Mouse (Mus musculus) cerebellum, adult 2 months (tissue): ENCODE measurements around the gene Olfr504. TPM values are rescaled to one million over a fixed set of nuclear protein-coding genes. Genes with fewer than 3 reads are reported as not detected.
"Not testable (repeated sequence)": the region's sequence is repeated elsewhere in the genome, so short reads cannot be mapped to it uniquely, and the experiment has no call there.

Experiments
- DNase-seq, 2 experiments: peaks; one replicate each; pipeline ENCODE4 v3.0.0; 2021
- H3K27ac ChIP-seq: fragments of 200-500 bp; 2 replicates; pipeline ENCODE4 v1.5.1; 2012; ENCODE audit warnings: low read length, control low read depth, inconsistent platforms; ENCODE audit not compliant: insufficient read depth
- H3K27me3 ChIP-seq: fragments of 200-500 bp; 2 replicates; pipeline ENCODE4 v1.6.1; 2012; ENCODE audit warnings: inconsistent platforms, mild to moderate bottlenecking, low read length, moderate library complexity; ENCODE audit not compliant: control insufficient read depth, insufficient read depth
- H3K4me1 ChIP-seq: fragments of 200-500 bp; 2 replicates; pipeline ENCODE4 v1.6.1; 2011; ENCODE audit warnings: low read length; ENCODE audit not compliant: control insufficient read depth, insufficient read depth
- H3K4me3 ChIP-seq: fragments of 200-500 bp; replicated peaks from 2 replicates; pipeline ENCODE3; 2011; ENCODE audit warnings: mild to moderate bottlenecking, low read depth, low read length, control low read depth; ENCODE audit not compliant: insufficient read depth
- CTCF ChIP-seq: fragments of 200-500 bp; IDR thresholded peaks from 2 replicates; pipeline ENCODE4 v1.5.1; 2011; ENCODE audit warnings: low read depth, mild to moderate bottlenecking, control low read depth, low read length, moderate library complexity, borderline replicate concordance; ENCODE audit not compliant: insufficient read depth
- POLR2A ChIP-seq: fragments of 200-500 bp; IDR thresholded peaks from 2 replicates; pipeline ENCODE4 v1.6.1; 2011; ENCODE audit warnings: low read length, control low read depth, borderline replicate concordance; ENCODE audit not compliant: insufficient read depth
- WGBS: fragments of 180-500 bp; shearing (Covaris S2); methylation state at CpG from one replicate; pipeline ENCODE4 v1.1.7; 2018; 5-methylcytosine and 5-hydroxymethylcytosine counted together
- polyA plus RNA-seq: library from polyadenylated mRNA; depleted of rRNA; stranded (reverse); fragments of >200 nt; gene quantifications from 2 replicates; pipeline ENCODE4 v1.2.3, GENCODE M21; 2012; rRNA removed

Gene Olfr504
- polyA plus RNA-seq, result not detected in 2 replicates

DNA sequence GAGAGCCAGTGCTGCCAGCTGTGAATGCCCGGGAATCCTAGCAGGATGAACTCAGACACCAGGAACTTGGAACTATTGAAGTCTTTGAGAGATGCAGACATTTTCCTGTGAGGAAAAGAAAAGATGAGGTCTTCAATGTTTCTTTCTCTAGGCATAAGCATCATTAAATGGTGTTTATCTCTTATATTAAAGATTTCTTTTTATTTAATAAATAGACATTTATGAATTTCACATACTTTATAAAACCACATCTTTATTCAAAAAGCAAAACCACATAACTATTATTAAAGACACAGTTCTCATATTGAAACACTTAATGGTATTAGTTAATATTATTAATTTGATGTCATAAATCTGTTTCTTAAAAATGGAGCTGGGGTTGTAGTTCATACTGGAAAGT lies at the start of gene Olfr504:
Gene Olfr504, minus strand, starts transcription at position 101 of the 400 bp plus-strand sequence.
- Histone ChIP-seq H3K27me3 (no peaks in the 10 kb centered on the region), H3K4me1 (no peaks in the 10 kb centered on the region), H3K4me3 (no peak within 1 kb of the TSS), H3K27ac (no peak within 1 kb of the TSS)
- TF ChIP-seq POLR2A, result no peak
- no peak for TF ChIP-seq CTCF
- no peak for DNase-seq
- 89% methylated on average over 1 of the region's 1 CpGs for WGBS

DNA sequence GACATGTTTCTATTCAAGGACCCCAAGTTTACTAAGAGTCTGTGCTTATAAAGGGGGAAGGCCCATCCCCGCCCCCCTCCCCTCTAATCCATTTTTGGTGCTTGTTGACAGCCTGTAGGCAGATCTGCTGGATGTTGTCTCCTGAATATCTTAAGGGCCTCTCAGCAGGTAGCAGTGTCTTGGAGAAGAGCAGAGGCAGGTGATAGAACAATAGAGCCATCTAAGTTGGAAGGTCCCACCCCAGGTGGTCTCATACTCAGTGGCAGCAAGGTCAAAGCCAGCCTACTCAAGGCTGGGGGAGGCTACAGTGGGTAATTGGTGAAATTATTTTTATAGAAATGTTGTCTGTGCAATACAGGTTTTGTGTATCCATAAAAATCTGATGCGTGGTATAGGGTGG lies 48.5 kb upstream of the Olfr504 start:
- TF ChIP-seq POLR2A (no peak), CTCF (no peak)

DNA sequence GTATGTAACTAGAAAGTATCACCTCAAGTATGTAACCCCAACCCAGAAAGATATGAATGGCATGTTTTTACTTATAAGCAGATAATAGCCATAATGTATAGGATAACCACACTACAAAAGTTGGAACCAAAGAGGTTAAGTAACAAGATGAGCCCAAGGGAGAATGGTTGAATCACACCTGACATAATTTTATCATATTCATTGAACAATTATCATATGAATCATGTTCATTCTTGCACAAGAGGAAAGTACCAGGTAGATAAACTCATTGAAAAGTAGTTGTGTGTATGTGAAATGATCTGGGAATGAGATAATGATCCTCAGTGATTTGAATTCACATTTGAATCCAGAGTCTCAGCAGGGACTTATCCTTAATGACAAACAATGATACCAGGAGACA lies 44.9 kb upstream of the Olfr504 start, which contains the start of gene Olfr506:
Gene Olfr506, plus strand, starts transcription at position 301 of the 400 bp plus-strand sequence.
- Histone ChIP-seq H3K27ac (no peak within 1 kb of the TSS), H3K4me3 (no peak within 1 kb of the TSS), H3K4me1 (no peaks in the 10 kb centered on the region), H3K27me3 (no peaks in the 10 kb centered on the region)
- TF ChIP-seq CTCF (no peak), POLR2A (no peak)
- no peak for DNase-seq

More for the DNA sequence above, 48.5 kb upstream of the Olfr504 start:
- no peaks in the 10 kb centered on the region for H3K4me1 ChIP-seq
- WGBS, result 86% methylated on average over 2 of the region's 2 CpGs
- DNase-seq, result no peak
- no peak overlapping the region for H3K4me3 ChIP-seq
- H3K27ac ChIP-seq, result no peak overlapping the region
- no peaks in the 10 kb centered on the region for H3K27me3 ChIP-seq

DNA sequence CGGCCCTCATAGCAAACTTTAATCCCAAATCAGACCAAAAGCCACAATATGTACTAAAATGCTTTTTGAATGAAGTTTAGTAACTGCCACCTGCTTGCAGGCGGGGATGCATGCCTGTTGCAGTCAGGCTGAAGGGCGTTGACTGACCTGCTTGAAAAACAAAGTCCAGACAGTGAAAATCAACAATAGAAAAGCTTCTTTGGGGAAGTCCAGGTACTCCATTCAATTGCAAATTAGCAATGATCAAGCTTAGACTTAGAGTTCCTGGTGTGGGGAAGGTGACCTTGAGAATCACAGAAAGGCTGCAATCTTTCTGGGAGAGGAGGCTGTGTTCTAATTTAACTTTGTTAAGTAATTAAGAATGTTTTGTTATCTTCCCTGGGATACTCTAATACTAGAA lies 36.3 kb upstream of the Olfr504 start:
- not testable (repeated sequence) for H3K4me1 ChIP-seq, DNase-seq, H3K4me3 ChIP-seq, H3K27ac ChIP-seq, H3K27me3 ChIP-seq
- 70% methylated on average over 3 of the region's 3 CpGs for WGBS

DNA sequence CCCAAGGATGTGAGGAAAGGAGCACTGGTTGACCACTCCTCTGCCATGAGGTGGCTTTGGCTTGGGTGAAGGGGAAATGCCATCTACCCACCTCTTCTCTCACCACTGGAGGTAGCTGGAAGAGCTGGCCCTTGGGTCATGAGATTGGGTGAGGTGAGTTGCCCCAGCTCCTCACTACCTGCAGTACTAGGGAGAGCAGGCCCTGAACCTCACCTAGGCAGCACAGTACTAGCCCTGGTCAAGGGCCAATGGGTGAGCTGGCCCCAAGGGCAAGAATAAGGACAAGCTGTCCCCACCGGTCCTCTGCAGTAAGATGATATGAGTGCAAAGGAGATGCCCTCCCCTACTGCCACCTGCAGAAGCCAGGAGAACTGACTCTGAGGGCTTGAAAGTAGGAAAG lies 24.2 kb upstream of the Olfr504 start:
- Histone ChIP-seq H3K27ac (no peak overlapping the region), H3K4me3 (no peak overlapping the region), H3K4me1 (no peaks in the 10 kb centered on the region), H3K27me3 (no peaks in the 10 kb centered on the region)
- no peak for TF ChIP-seq CTCF
- TF ChIP-seq POLR2A, result no peak
- DNase-seq, result peak in 1 of 2 experiments; percentile 0
- 92% methylated on average over 1 of the region's 1 CpGs for WGBS

DNA sequence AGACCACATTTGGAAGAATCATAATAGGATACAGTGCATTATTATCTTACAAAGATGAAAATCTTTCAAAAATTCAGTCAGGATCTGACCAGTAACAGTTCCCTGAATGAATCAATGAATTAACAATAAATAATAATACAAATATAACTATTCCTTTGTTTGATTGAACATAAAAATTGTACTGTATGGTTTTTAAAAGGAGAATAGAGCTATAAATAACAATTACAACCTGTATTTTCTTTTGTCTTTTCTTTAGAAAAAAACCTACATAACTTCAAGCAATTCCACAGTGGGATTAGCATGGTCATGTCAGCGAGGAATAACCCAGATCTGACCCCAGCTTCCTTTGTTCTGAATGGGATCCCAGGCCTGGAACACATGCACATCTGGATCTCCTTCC lies 21.4 kb downstream of the Olfr504 start, which contains the start of gene Olfr503:
Gene Olfr503, plus strand, starts transcription at position 301 of the 400 bp plus-strand sequence.
- not testable (repeated sequence) for H3K4me3 ChIP-seq, H3K27ac ChIP-seq, H3K4me1 ChIP-seq, DNase-seq, H3K27me3 ChIP-seq
- 41% methylated on average over 1 of the region's 1 CpGs for WGBS

DNA sequence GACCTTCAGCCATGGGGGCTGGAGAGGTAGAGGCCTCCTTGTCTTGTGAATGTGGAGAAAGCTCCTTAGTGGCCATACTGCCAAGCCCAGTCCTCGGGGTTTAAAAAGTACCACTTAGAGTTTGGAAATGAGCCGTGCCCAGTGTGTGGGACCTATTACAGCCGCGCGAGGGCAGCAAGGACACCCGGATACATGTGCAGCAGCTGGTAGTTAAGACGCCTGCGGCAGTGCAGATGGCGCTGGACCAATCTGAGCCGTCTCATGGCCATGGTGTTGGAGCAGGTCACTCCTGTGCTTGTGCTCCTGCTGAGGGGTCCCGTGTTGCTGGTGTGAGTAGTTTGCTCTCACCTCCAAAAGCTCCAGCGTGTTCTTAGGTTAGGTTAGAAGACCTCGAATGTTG lies 23.2 kb downstream of the Olfr504 start:
- 83% methylated on average over 13 of the region's 13 CpGs for WGBS
- no peak for DNase-seq

DNA sequence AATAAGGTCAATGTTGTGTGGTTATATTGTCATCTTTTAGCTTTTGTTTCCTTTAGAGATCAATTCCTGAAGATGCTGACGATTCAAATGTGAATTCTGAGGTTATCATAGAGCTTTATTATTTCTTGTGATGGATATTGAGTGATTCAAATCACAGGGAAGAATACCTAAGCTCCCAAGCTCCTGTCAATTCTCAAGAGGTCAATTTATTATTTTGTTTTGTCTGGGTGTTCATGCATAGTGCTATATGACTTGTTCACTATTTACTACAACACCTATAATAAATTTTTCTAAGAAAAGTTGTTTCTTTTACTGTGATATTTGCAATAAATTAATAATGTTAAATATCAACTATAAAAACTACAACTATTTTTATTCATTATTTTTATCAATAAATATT lies 40.6 kb downstream of the Olfr504 start, which contains the start of gene Olfr502:
Gene Olfr502, minus strand, starts transcription at position 101 of the 400 bp plus-strand sequence.
- H3K27ac ChIP-seq, result no peak within 1 kb of the TSS
- WGBS, result 88% methylated on average over 1 of the region's 1 CpGs
- H3K4me3 ChIP-seq, result no peak within 1 kb of the TSS
- H3K4me1 ChIP-seq, result no peaks in the 10 kb centered on the region
- no peaks in the 10 kb centered on the region for H3K27me3 ChIP-seq
- TF ChIP-seq POLR2A, result no peak
- no peak for TF ChIP-seq CTCF
- DNase-seq, result no peak

More for the DNA sequence above, 23.2 kb downstream of the Olfr504 start:
- no peak overlapping the region for H3K4me3 ChIP-seq
- no peaks in the 10 kb centered on the region for H3K4me1 ChIP-seq
- TF ChIP-seq POLR2A (no peak), CTCF (no peak)
- H3K27me3 ChIP-seq, result no peaks in the 10 kb centered on the region
- H3K27ac ChIP-seq, result no peak overlapping the region

Other genes starting within 250 kb of the Olfr504 start
- gene Olfr492, start 242.1 kb downstream of the Olfr504 start, polyA plus RNA-seq, result not detected in 2 replicates
- not detected in 2 replicates for gene Olfr493, start 218.8 kb downstream of the Olfr504 start, polyA plus RNA-seq
- not detected in 2 replicates for gene Olfr494, start 200.5 kb downstream of the Olfr504 start, polyA plus RNA-seq
- not detected in 2 replicates for gene Olfr495, start 172.6 kb downstream of the Olfr504 start, polyA plus RNA-seq
- not detected in 2 replicates for gene Olfr497, start 145.4 kb downstream of the Olfr504 start, polyA plus RNA-seq
- not detected in 2 replicates for gene Olfr498, start 100.5 kb downstream of the Olfr504 start, polyA plus RNA-seq
- not detected in 2 replicates for gene Olfr502, start 40.7 kb downstream of the Olfr504 start, polyA plus RNA-seq
- gene Olfr503, start 21.3 kb downstream of the Olfr504 start, polyA plus RNA-seq, result not detected in 2 replicates
- not detected in 2 replicates for gene Olfr506, start 45.0 kb upstream of the Olfr504 start, polyA plus RNA-seq
- not detected in 2 replicates for gene Olfr507, start 56.0 kb upstream of the Olfr504 start, polyA plus RNA-seq
- not detected in 2 replicates for gene Olfr508, start 64.2 kb upstream of the Olfr504 start, polyA plus RNA-seq
- not detected in 2 replicates for gene Olfr509, start 86.1 kb upstream of the Olfr504 start, polyA plus RNA-seq
- gene Olfr510, start 100.6 kb upstream of the Olfr504 start, polyA plus RNA-seq, result not detected in 2 replicates
- gene Olfr512, start 147.5 kb upstream of the Olfr504 start, polyA plus RNA-seq, result not detected in 2 replicates
- not detected in 2 replicates for gene Olfr513, start 185.2 kb upstream of the Olfr504 start, polyA plus RNA-seq